Mouse (Mus musculus) forebrain, embryonic 12.5 days (tissue): ENCODE measurements at regions not wholly inside any gene's neighbourhood (a gene's known extent, or its start where the extent isn't known, plus 50 kb on each side); places are given as distances from the start of the nearest gene placed in this dataset.

Experiments
- ATAC-seq: fragments of 200-750 bp; cut with Nextera tagmentation; 2 replicates; pipeline ENCODE4 v1.8.0; 2017; ENCODE audit warnings: moderate TSS enrichment; ENCODE audit not compliant: low FRiP score
- H3K27ac ChIP-seq: fragments of 300-500 bp; sonication (generic); 2 replicates; pipeline ENCODE4 v1.5.1; 2016; ENCODE audit warnings: mild to moderate bottlenecking
- H3K27me3 ChIP-seq: fragments of 300-500 bp; sonication (generic); 2 replicates; pipeline ENCODE4 v1.6.1; 2016; ENCODE audit warnings: mild to moderate bottlenecking
- H3K36me3 ChIP-seq: fragments of 300-500 bp; sonication (generic); replicated peaks from 2 replicates; pipeline ENCODE4 v1.6.1; 2016; ENCODE audit warnings: mild to moderate bottlenecking
- H3K4me1 ChIP-seq: fragments of 300-500 bp; sonication (generic); 2 replicates; pipeline ENCODE4 v1.6.1; 2016
- H3K4me2 ChIP-seq: fragments of 300-500 bp; sonication (generic); 2 replicates; pipeline ENCODE4 v1.6.1; 2016; ENCODE audit warnings: mild to moderate bottlenecking, moderate library complexity
- H3K4me3 ChIP-seq: fragments of 300-500 bp; sonication (generic); replicated peaks from 2 replicates; pipeline ENCODE4 v1.5.1; 2016; ENCODE audit warnings: mild to moderate bottlenecking
- H3K9ac ChIP-seq: fragments of 300-500 bp; sonication (generic); 2 replicates; pipeline ENCODE4 v1.6.1; 2016; ENCODE audit warnings: mild to moderate bottlenecking
- H3K9me3 ChIP-seq: fragments of 300-500 bp; sonication (generic); 2 replicates; pipeline ENCODE4 v1.6.1; 2016
- WGBS: fragments of 180-500 bp; shearing (Covaris S2); methylation state at CpG from one replicate; pipeline ENCODE4 v1.1.7; 2016; 5-methylcytosine and 5-hydroxymethylcytosine counted together

DNA sequence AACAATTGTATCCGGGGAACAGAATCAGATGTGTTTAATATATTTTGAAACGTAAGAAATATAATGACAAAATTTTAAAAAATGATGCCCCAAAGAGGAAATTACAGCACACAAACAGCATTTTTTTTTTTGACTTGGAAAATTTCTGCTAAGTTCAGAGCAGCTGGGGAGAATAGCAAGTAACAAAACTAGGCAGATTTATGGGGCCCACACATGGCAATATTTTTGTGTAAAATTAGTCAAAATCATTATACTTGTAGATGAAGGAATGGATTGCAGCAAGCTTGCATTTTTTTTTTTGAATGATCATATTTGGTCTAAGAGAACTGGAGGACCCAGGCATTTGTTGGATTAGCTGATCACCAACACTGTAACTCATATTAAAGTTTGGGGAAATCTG lies 189.4 kb downstream of the Map2k6 start:
- H3K4me1 ChIP-seq, result no peaks in the 10 kb centered on the region
- H3K4me2 ChIP-seq, result no peak overlapping the region
- no peak overlapping the region for H3K27ac ChIP-seq
- no peak overlapping the region for H3K4me3 ChIP-seq
- WGBS, result 81% methylated on average over 2 of the region's 2 CpGs
- no peaks in the 10 kb centered on the region for H3K36me3 ChIP-seq
- ATAC-seq, result no peak
- H3K9me3 ChIP-seq, result no peaks in the 10 kb centered on the region
- no peaks in the 10 kb centered on the region for H3K27me3 ChIP-seq
- H3K9ac ChIP-seq, result no peak overlapping the region

DNA sequence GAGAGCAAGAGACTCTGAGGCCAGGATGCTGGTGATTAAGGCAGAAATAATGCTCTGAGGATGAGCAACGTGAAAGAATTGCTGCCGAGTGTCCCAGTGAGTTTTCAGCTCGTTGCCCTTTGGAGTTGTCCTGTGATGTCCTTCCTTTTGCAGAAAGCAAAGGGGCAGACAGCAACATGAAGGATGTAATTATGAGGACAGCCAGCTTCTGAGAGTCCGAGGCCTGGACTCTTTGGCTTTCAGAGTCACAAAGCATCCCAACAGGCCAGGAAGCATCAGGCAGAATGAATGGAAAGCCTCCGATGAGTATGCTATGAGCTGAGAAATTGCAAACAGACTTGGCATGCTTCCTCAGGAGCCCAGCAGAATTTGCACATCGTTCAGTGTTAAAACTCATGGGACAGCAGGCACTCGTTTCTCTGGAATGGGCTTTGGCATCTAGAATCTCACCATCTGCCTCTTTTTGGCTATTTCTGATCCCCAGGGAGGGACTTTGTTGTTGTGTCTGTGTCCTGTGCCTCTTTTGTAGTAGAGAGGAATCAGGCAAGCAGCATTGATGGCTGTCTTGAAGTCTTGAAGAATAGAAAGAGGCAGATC lies 196.4 kb downstream of the Map2k6 start:
- no peaks in the 10 kb centered on the region for H3K9me3 ChIP-seq
- no peak overlapping the region for H3K9ac ChIP-seq
- H3K4me3 ChIP-seq, result no peak overlapping the region
- 85% methylated on average over 7 of the region's 7 CpGs for WGBS
- H3K4me2 ChIP-seq, result no peak overlapping the region
- H3K27ac ChIP-seq, result no peak overlapping the region
- no peaks in the 10 kb centered on the region for H3K36me3 ChIP-seq
- H3K4me1 ChIP-seq, result no peaks in the 10 kb centered on the region
- no peaks in the 10 kb centered on the region for H3K27me3 ChIP-seq
- no peak for ATAC-seq

- H3K27me3 ChIP-seq, result no peaks in the 10 kb centered on the region
- no peak overlapping the region for H3K9ac ChIP-seq
- H3K9me3 ChIP-seq, result no peaks in the 10 kb centered on the region
- ATAC-seq, result no peak
- WGBS, result 77% methylated on average over 10 of the region's 10 CpGs
- H3K36me3 ChIP-seq, result no peaks in the 10 kb centered on the region
- H3K4me1 ChIP-seq, result no peaks in the 10 kb centered on the region
- no peak overlapping the region for H3K27ac ChIP-seq
- H3K4me2 ChIP-seq, result no peak overlapping the region
- H3K4me3 ChIP-seq, result no peak overlapping the region
Observed at GRCm38 (mm10) chr11:110605041-110605882, 206.3 kb downstream of the Map2k6 start.

DNA sequence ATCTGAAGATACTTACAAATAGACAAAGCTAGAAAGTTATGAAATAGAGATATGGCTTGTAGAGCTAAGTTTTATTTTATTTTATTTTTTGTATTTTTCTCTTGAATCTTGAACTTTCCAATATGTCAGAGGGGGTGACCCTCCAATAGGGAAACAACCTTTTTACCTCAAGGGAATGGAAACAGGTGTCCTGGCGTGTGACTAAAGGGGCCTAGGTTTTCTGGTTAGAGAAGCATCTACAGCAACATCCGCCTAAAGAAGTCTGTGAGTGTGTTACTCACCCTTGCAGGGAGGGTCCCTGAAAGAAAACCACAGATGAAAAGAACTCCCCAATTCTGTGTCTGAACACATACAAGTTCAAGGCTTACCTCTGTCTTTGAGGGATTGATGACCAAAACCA lies 210.4 kb downstream of the Map2k6 start:
- Histone ChIP-seq H3K27ac (no peak overlapping the region), H3K4me2 (no peak overlapping the region), H3K9ac (no peak overlapping the region), H3K4me1 (no peaks in the 10 kb centered on the region), H3K36me3 (no peaks in the 10 kb centered on the region), H3K9me3 (no peaks in the 10 kb centered on the region), H3K27me3 (no peaks in the 10 kb centered on the region), H3K4me3 (no peak overlapping the region)
- no peak for ATAC-seq
- WGBS, result 95% methylated on average over 2 of the region's 2 CpGs

- 87% methylated on average over 7 of the region's 7 CpGs for WGBS
- Histone ChIP-seq H3K27me3 (no peaks in the 10 kb centered on the region), H3K36me3 (no peaks in the 10 kb centered on the region), H3K4me3 (no peak overlapping the region), H3K4me1 (no peaks in the 10 kb centered on the region), H3K9me3 (no peaks in the 10 kb centered on the region), H3K9ac (no peak overlapping the region), H3K27ac (no peak overlapping the region), H3K4me2 (no peak overlapping the region)
- no peak for ATAC-seq
Observed at GRCm38 (mm10) chr11:110610831-110611230, 211.9 kb downstream of the Map2k6 start.

- no peak overlapping the region for H3K4me2 ChIP-seq
- H3K4me3 ChIP-seq, result no peak overlapping the region
- H3K9ac ChIP-seq, result no peak overlapping the region
- no peak overlapping the region for H3K27ac ChIP-seq
- no peaks in the 10 kb centered on the region for H3K9me3 ChIP-seq
- no peaks in the 10 kb centered on the region for H3K4me1 ChIP-seq
- H3K36me3 ChIP-seq, result no peaks in the 10 kb centered on the region
- WGBS, result 83% methylated on average over 6 of the region's 6 CpGs
- ATAC-seq, result no peak
- no peaks in the 10 kb centered on the region for H3K27me3 ChIP-seq
Observed at GRCm38 (mm10) chr11:110632001-110632400, 233.1 kb downstream of the Map2k6 start.

GRCm38 (mm10) chr11:110633351-110633750 lies 234.4 kb downstream of the Map2k6 start:
- no peak overlapping the region for H3K4me2 ChIP-seq
- no peak for ATAC-seq
- no peak overlapping the region for H3K4me3 ChIP-seq
- H3K4me1 ChIP-seq, result no peaks in the 10 kb centered on the region
- H3K9ac ChIP-seq, result no peak overlapping the region
- no peaks in the 10 kb centered on the region for H3K27me3 ChIP-seq
- H3K9me3 ChIP-seq, result no peaks in the 10 kb centered on the region
- no peaks in the 10 kb centered on the region for H3K36me3 ChIP-seq
- 84% methylated on average over 5 of the region's 5 CpGs for WGBS
- H3K27ac ChIP-seq, result no peak overlapping the region

DNA sequence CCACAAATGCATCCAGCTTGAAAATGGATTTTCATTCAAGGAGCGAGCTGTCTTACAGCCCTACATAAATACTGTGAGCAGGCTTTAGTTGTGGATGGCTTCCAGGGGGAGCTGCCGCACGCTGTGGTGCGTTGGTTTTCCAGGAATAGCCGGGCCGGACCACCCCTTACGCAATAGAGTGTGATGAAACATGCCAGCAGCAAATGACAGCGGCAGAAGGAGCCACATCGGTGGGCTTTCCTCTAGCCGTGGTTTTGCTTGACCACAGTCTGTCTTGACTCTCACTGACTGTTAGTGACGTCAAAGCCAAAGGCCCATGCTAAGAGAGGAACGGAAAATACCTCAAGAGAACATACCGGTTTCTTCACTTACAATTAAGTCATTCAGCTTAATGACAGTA lies 243.6 kb downstream of the Map2k6 start:
- ATAC-seq, result no peak
- 93% methylated on average over 13 of the region's 13 CpGs for WGBS

GRCm38 (mm10) chr11:110649575-110650210 lies 250.8 kb downstream of the Map2k6 start:
- H3K9me3 ChIP-seq, result no peaks in the 10 kb centered on the region
- no peak overlapping the region for H3K27ac ChIP-seq
- H3K4me2 ChIP-seq, result no peak overlapping the region
- ATAC-seq, result 0 out of 2 replicates have a peak, but pooled peaks have one; percentile 39
- no peaks in the 10 kb centered on the region for H3K27me3 ChIP-seq
- no peak overlapping the region for H3K9ac ChIP-seq
- H3K4me1 ChIP-seq, result peaks cover 15% of the 10 kb centered on the region
- no peaks in the 10 kb centered on the region for H3K36me3 ChIP-seq
- WGBS, result 31% methylated on average over 7 of the region's 7 CpGs
- H3K4me3 ChIP-seq, result no peak overlapping the region

More for the DNA sequence above, 243.6 kb downstream of the Map2k6 start:
- H3K4me3 ChIP-seq, result no peak overlapping the region
- H3K4me2 ChIP-seq, result no peak overlapping the region
- no peaks in the 10 kb centered on the region for H3K36me3 ChIP-seq
- H3K27me3 ChIP-seq, result no peaks in the 10 kb centered on the region
- H3K4me1 ChIP-seq, result no peaks in the 10 kb centered on the region
- no peak overlapping the region for H3K9ac ChIP-seq
- H3K27ac ChIP-seq, result no peak overlapping the region
- no peaks in the 10 kb centered on the region for H3K9me3 ChIP-seq

DNA sequence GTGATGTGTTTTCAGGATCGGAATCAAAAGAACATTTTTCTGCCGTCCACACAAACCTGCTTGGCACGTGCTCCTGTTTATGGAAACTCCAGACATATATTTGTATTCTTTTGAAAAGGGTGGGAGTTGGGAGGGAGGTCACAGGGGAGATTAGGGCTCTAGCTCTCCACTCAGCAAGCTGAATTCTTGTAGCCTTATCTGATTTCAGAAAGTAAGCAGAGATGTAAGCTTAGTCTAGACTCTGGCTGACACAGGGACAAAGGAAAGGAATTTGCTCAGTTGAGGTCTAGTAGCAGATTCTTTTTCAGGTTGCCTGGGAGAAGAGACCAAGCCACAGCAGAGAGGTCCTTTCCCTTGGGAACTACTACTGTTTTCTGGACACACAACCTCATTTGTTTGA lies 253.1 kb downstream of the Map2k6 start:
- Histone ChIP-seq H3K36me3 (no peaks in the 10 kb centered on the region), H3K9ac (no peak overlapping the region), H3K4me1 (peaks cover 15% of the 10 kb centered on the region), H3K27me3 (no peaks in the 10 kb centered on the region), H3K4me3 (no peak overlapping the region), H3K27ac (no peak overlapping the region), H3K9me3 (no peaks in the 10 kb centered on the region), H3K4me2 (no peak overlapping the region)
- 33% methylated on average over 3 of the region's 3 CpGs for WGBS
- ATAC-seq, result no peak

DNA sequence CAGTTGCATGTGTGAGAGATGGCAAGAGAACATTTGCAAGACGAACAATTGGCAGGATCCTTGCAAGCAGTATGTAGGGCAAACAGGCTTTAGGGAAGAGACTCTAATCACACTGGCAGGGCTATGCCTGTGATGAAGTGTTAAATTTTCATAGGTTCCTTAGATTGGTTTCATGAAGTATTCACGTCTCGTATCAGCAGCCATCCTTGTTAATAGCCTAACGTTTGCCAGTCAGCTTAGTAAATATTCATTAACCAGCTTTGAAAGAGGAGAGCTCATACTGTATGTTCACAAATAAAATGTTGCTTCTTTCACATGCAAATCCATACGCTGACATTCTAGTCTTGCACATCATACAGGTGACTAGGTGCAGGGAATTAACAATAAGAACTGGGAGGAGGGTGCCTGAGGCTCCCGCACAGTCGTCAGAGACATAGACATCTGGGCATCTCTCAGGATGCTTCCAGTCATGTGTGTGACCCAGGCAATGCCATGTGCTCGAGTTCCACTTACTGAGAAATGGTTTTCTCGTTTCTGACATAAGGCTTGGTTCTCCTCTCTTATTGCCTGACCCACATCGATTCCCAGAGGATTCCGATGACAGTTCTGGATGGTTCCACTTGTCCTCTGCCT lies 257.7 kb downstream of the Map2k6 start:
- no peak overlapping the region for H3K4me2 ChIP-seq
- H3K36me3 ChIP-seq, result no peaks in the 10 kb centered on the region
- H3K4me3 ChIP-seq, result no peak overlapping the region
- 74% methylated on average over 11 of the region's 11 CpGs for WGBS
- no peak overlapping the region for H3K9ac ChIP-seq
- no peak for ATAC-seq
- peaks cover 6% of the 10 kb centered on the region; the same call in 1 of the 2 replicates for H3K4me1 ChIP-seq
- no peaks in the 10 kb centered on the region for H3K9me3 ChIP-seq
- no peaks in the 10 kb centered on the region for H3K27me3 ChIP-seq
- H3K27ac ChIP-seq, result no peak overlapping the region

DNA sequence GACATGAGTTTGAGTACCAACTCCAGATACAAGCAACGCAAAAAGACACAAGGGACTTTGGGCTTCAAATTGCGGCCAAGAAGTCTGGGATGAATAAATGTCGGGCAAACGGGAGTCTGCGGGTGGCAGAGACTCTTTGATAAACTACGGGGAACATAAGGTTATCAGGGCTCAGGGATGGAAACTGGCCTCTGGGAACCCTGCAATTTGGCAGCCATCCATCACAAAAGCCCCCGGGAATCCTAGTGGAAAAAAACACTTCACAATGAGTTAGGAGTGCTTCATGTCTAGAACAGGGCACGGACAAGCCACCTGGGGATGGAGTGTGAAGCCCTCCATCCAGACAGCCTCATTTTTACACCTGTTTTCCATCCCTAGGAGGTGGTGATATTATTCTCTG lies 258.9 kb downstream of the Map2k6 start:
- no peaks in the 10 kb centered on the region for H3K27me3 ChIP-seq
- no peak overlapping the region for H3K9ac ChIP-seq
- 89% methylated on average over 8 of the region's 8 CpGs for WGBS
- no peak overlapping the region for H3K4me2 ChIP-seq
- H3K9me3 ChIP-seq, result no peaks in the 10 kb centered on the region
- no peaks in the 10 kb centered on the region for H3K4me1 ChIP-seq
- H3K4me3 ChIP-seq, result no peak overlapping the region
- no peak for ATAC-seq
- H3K36me3 ChIP-seq, result no peaks in the 10 kb centered on the region
- no peak overlapping the region for H3K27ac ChIP-seq
